Mouse (Mus musculus): ENCODE measurements at regions not wholly inside any gene's neighbourhood (a gene's known extent, or its start where the extent isn't known, plus 50 kb on each side); places are given as distances from the start of the nearest gene placed in this dataset.

- no peak for TF ChIP-seq CTCF (IDR thresholded peaks at IDR 0.05; ENCODE audit: control insufficient read depth, insufficient read depth, insufficient read length)
- TF ChIP-seq USF1 (IDR thresholded peaks at IDR 0.05; ENCODE audit: low read depth), result no peak
Observed at GRCm38 (mm10) chr1:177620501-177621099, 109.0 kb upstream of the 1700016C15Rik start.
